Mouse (Mus musculus): ENCODE results near the gene Cd99l2. TPM values are rescaled to one million over a fixed set of nuclear protein-coding genes. Genes with fewer than 3 reads are reported as not detected.
"Not testable (repeated sequence)": the region's sequence is repeated elsewhere in the genome, so short reads cannot be mapped to it uniquely, and the experiment has no call there.

Gene Cd99l2
- total RNA-seq (2021): 10 to 100 TPM; 49.1 to 52.2 TPM

- DNase-seq: peak; percentile 78 to 80
Observed at GRCm38 (mm10) chrX:71492634-71493278, at the start of gene Cd99l2. Gene Cd99l2 (minus strand): TSS chrX:71492849.

GRCm38 (mm10) chrX:71540821-71541510 is 48.3 kb upstream of the Cd99l2 start:
- DNase-seq: no peak

GRCm38 (mm10) chrX:71537791-71538190 is 45.1 kb upstream of the Cd99l2 start:
- no peak for DNase-seq

- no peak for DNase-seq
Observed at GRCm38 (mm10) chrX:71534102-71534501, 41.5 kb upstream of the Cd99l2 start.

GRCm38 (mm10) chrX:71532635-71533034 is 40.0 kb upstream of the Cd99l2 start:
- no peak for DNase-seq

- no peak for DNase-seq
Observed at GRCm38 (mm10) chrX:71528646-71529045, 36.0 kb upstream of the Cd99l2 start.

- no peak for DNase-seq
Observed at GRCm38 (mm10) chrX:71528150-71528549, 35.5 kb upstream of the Cd99l2 start.

GRCm38 (mm10) chrX:71527461-71527860 is 34.8 kb upstream of the Cd99l2 start:
- DNase-seq: no peak

- no peak for DNase-seq
Observed at GRCm38 (mm10) chrX:71525593-71526299, 33.1 kb upstream of the Cd99l2 start.

GRCm38 (mm10) chrX:71524310-71524709 is 31.7 kb upstream of the Cd99l2 start:
- DNase-seq: no peak

- DNase-seq: no peak
Observed at GRCm38 (mm10) chrX:71522889-71523288, 30.2 kb upstream of the Cd99l2 start.

- DNase-seq: no peak
Observed at GRCm38 (mm10) chrX:71519252-71519651, 26.6 kb upstream of the Cd99l2 start.

- not testable (repeated sequence) for DNase-seq
Observed at GRCm38 (mm10) chrX:71506591-71506990, 13.9 kb upstream of the Cd99l2 start.

- DNase-seq: peak in 1 of 2 experiments; percentile 9
Observed at GRCm38 (mm10) chrX:71493279-71493656, 619 bp upstream of the Cd99l2 start.

GRCm38 (mm10) chrX:71491931-71492633 is 567 bp downstream of the Cd99l2 start:
- peak in 1 of 2 experiments; percentile 1 for DNase-seq

GRCm38 (mm10) chrX:71489353-71489752 is 3.3 kb downstream of the Cd99l2 start:
- no peak for DNase-seq

GRCm38 (mm10) chrX:71482244-71482643 is 10.4 kb downstream of the Cd99l2 start:
- no peak for DNase-seq

- no peak for DNase-seq
Observed at GRCm38 (mm10) chrX:71475992-71476391, 16.7 kb downstream of the Cd99l2 start.

GRCm38 (mm10) chrX:71475497-71475896 is 17.2 kb downstream of the Cd99l2 start:
- no peak for DNase-seq

GRCm38 (mm10) chrX:71475084-71475483 is 17.6 kb downstream of the Cd99l2 start:
- DNase-seq: no peak

GRCm38 (mm10) chrX:71474296-71474956 is 18.2 kb downstream of the Cd99l2 start:
- DNase-seq: no peak

GRCm38 (mm10) chrX:71468639-71469295 is 23.9 kb downstream of the Cd99l2 start:
- DNase-seq: no peak

Measured in layer of hippocampus, postnatal 36 days (tissue).